Mouse (Mus musculus): ENCODE data around the gene Sh3kbp1. TPM values are rescaled to one million over a fixed set of nuclear protein-coding genes. Genes with fewer than 3 reads are reported as not detected.

Gene Sh3kbp1
- polyA plus RNA-seq, 1 experiment from 2014 or later: 39.1 TPM

DNA sequence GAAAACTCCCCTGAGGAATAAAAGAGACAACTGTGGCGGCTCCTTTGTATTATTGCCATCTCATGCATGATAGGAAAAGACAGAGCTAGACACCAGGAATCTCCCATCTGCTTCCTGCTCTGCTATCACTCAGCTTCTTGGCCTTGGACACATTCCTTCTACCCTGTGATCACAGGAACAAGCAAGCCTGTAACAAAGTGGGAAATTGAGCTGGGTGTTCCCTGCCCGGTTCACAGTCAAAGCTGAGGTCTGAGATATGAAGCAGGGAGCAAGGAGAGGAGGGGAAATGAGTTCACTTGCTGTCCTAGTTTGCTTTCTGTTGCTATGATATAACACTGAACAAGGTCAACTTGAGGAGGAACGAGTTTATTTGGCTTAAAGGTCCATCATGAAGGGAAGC, 301.8 kb downstream of the Sh3kbp1 start:
- Histone ChIP-seq H3K9ac (no peak overlapping the region), H3K4me1 (no peaks in the 10 kb centered on the region), H3K9me3 (replicated peaks) (no peaks in the 10 kb centered on the region), H3K36me3 (no peaks in the 10 kb centered on the region), H3K4me3 (replicated peaks) (no peak overlapping the region), H3K27ac (replicated peaks) (no peak overlapping the region), H3K4me2 (replicated peaks) (no peak overlapping the region), H3K27me3 (peaks cover 3% of the 10 kb centered on the region; the same call in 1 of the 2 replicates)
- 78% methylated on average over 3 of the region's 3 CpGs for WGBS
- ATAC-seq (ENCODE audit: insufficient number of reproducible peaks, low FRiP score, low TSS enrichment, low read depth): no peak

DNA sequence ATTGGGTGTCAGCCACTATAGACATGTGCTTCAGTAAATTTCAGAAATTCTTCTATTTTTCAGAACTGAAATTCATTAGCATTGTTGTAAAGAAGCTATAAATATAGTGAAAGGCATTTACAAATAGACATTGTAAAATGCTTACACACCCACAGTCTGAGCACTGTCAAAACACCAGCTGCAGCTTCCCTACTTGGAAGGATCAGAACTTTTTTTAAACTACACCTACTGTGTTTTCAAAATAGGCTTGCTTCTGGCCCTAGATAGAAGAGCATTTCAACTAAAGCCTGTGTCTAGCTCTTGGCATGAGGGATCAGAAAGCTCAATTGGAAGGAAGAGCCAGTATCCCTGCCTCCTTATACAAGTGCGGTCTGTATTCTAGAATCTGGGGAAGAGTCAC, 305.0 kb downstream of the Sh3kbp1 start:
- H3K4me2 ChIP-seq (replicated peaks): no peak overlapping the region
- no peak for ATAC-seq (ENCODE audit: insufficient number of reproducible peaks, low FRiP score, low TSS enrichment, low read depth)
- no peaks in the 10 kb centered on the region for H3K4me1 ChIP-seq
- WGBS: 93% methylated on average over 1 of the region's 1 CpGs
- H3K27me3 ChIP-seq: peaks cover 3% of the 10 kb centered on the region; the same call in 1 of the 2 replicates
- no peak overlapping the region for H3K9ac ChIP-seq
- H3K9me3 ChIP-seq (replicated peaks): no peaks in the 10 kb centered on the region
- no peak overlapping the region for H3K27ac ChIP-seq (replicated peaks)
- H3K4me3 ChIP-seq (replicated peaks): no peak overlapping the region
- no peaks in the 10 kb centered on the region for H3K36me3 ChIP-seq

DNA sequence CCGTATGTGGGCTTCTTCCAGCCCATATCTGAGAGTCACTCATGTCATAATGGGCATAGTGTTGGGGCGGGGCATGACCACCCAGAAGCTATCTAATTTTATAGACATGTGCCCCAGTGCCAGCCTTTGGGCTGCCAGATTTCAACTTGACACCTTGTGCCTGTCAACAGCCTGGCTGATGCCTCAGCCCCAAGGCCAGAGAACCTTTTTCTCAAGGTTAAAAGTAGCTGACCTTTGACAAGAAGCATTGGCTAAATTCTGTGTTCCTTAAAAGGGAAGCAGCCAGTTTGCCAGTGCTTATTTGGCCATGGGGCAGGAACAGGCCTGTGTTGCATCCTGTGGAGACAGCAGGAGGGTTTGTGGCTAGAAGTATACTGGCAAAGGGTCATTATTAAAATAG, 315.5 kb downstream of the Sh3kbp1 start:
- no peak overlapping the region for H3K27ac ChIP-seq (replicated peaks)
- no peak for ATAC-seq (ENCODE audit: insufficient number of reproducible peaks, low FRiP score, low TSS enrichment, low read depth)
- 87% methylated on average over 2 of the region's 2 CpGs for WGBS
- no peak overlapping the region for H3K9ac ChIP-seq
- H3K4me2 ChIP-seq (replicated peaks): no peak overlapping the region
- no peaks in the 10 kb centered on the region for H3K36me3 ChIP-seq
- H3K4me1 ChIP-seq: no peaks in the 10 kb centered on the region
- no peaks in the 10 kb centered on the region for H3K27me3 ChIP-seq
- no peak overlapping the region for H3K4me3 ChIP-seq (replicated peaks)
- H3K9me3 ChIP-seq (replicated peaks): no peaks in the 10 kb centered on the region

DNA sequence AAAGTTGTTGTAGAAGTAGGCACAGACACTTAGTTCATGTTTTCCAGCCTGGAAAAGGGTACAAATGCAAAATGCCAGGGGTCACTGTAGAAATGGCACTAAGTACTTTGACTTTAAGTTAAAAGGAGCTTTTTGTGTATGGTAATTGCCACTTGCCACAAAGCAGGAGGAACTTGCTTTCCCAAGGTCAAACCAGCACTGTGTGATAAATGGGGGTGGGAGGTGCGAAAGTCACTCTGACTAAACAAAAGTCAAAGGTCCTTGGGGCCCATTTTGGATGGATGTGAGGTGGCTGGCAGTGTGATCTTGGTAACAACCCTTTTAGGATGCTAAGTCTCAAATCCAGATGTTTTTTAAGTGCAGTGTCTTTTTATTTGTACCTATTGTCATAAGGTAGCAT, 316.5 kb downstream of the Sh3kbp1 start:
- H3K36me3 ChIP-seq: no peaks in the 10 kb centered on the region
- no peak overlapping the region for H3K4me2 ChIP-seq (replicated peaks)
- 87% methylated on average over 1 of the region's 1 CpGs for WGBS
- no peak overlapping the region for H3K9ac ChIP-seq
- H3K9me3 ChIP-seq (replicated peaks): no peaks in the 10 kb centered on the region
- no peaks in the 10 kb centered on the region for H3K4me1 ChIP-seq
- H3K4me3 ChIP-seq (replicated peaks): no peak overlapping the region
- no peaks in the 10 kb centered on the region for H3K27me3 ChIP-seq
- no peak overlapping the region for H3K27ac ChIP-seq (replicated peaks)
- no peak for ATAC-seq (ENCODE audit: insufficient number of reproducible peaks, low FRiP score, low TSS enrichment, low read depth)

DNA sequence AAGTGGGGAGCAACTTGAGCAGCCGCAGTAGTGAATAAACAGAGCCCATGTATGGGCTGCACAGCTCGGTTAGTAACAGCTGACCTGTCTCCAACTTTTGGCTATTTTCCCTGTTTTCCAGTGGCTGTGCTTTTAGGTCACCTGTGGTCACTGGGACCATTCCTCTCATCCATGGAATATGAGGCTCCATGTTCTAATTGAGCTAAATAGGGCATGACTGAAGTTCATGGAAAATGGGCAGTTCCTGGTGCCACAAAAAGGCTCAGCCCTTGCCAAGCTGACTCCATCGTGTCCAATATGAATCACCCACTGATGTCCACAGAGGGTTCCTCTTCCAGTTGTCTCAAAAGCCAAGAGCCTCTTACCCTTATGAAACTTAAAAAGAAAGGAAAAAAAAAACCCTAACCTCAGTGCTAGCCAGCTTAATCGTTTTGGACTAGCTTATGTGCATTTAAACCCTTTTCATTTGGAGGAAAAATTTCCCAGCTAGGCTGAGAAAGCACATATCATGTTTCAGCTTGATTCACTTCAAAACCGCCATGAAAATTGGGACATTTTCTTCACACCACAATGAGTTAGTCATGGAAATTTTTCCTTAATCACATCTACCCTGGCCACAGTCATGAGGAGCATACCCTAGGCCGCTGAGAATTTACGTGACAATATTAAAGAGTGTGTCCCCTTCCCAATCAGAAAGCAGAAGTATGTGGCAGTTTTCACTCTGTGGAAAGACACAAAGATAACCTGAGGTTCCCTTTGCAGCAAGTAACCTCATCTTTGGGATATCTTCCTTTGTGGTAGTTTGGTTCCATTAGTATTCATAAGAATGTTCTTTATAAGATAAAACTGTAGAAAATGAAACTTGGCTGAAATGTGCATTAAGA, 326.7 kb downstream of the Sh3kbp1 start:
- Histone ChIP-seq H3K4me2 (replicated peaks) (no peak overlapping the region), H3K9ac (no peak overlapping the region), H3K27me3 (peaks cover 29% of the 10 kb centered on the region), H3K4me1 (no peaks in the 10 kb centered on the region), H3K9me3 (replicated peaks) (no peaks in the 10 kb centered on the region), H3K27ac (replicated peaks) (0 out of 2 replicates have a peak overlapping the region, but pooled peaks have one; percentile 3), H3K36me3 (no peaks in the 10 kb centered on the region), H3K4me3 (replicated peaks) (no peak overlapping the region)
- whole genome bisulfite sequencing: 48% methylated on average over 7 of the region's 7 CpGs
- 0 out of 2 replicates have a peak, but pooled peaks have one; percentile 34 for ATAC-seq (ENCODE audit: insufficient number of reproducible peaks, low FRiP score, low TSS enrichment, low read depth)

DNA sequence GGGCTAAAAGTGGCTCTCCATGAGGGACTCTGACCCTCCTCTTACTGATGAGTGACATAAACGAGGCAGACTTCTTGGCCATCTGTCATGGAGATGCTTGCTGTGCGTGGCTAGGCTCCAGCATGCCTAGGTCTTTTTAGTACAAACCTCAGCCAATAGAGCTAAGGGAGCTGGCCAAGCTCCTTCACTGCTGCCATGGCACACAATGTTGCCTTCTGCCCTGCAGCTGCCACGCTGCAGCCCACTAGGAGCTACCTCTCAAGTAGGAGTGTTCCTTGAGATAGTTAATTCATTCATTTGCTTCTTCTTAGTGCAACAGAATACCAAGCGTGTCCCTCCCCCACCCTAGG, 327.3 kb downstream of the Sh3kbp1 start:
- 63% methylated on average over 4 of the region's 4 CpGs for WGBS
- H3K9me3 ChIP-seq (replicated peaks): no peaks in the 10 kb centered on the region
- H3K27me3 ChIP-seq: peaks cover 29% of the 10 kb centered on the region
- H3K4me3 ChIP-seq (replicated peaks): no peak overlapping the region
- no peak for ATAC-seq (ENCODE audit: insufficient number of reproducible peaks, low FRiP score, low TSS enrichment, low read depth)
- no peak overlapping the region for H3K9ac ChIP-seq
- no peaks in the 10 kb centered on the region for H3K36me3 ChIP-seq
- H3K27ac ChIP-seq (replicated peaks): no peak overlapping the region
- H3K4me2 ChIP-seq (replicated peaks): no peak overlapping the region
- H3K4me1 ChIP-seq: no peaks in the 10 kb centered on the region

DNA sequence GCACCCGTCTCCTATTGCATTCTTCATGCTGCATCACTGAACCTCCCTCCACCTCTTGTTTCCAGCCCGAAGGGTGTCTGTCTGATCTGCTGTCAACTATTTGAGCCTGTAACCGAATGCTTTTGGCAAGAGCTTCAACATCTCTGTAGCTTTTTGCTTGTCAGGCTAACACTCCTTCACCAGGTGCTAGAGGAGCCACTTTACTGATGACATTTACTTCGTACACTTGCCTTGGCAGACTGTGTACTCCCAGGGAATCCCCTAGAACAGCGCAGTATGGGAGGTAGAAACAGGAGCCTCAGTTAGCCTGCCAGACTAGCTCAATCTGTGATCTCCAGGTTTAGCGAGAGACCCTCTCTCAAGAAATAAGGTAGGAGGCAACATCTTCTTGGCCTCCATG, 328.4 kb downstream of the Sh3kbp1 start:
- ATAC-seq (ENCODE audit: insufficient number of reproducible peaks, low FRiP score, low TSS enrichment, low read depth): no peak
- H3K9me3 ChIP-seq (replicated peaks): no peaks in the 10 kb centered on the region

DNA sequence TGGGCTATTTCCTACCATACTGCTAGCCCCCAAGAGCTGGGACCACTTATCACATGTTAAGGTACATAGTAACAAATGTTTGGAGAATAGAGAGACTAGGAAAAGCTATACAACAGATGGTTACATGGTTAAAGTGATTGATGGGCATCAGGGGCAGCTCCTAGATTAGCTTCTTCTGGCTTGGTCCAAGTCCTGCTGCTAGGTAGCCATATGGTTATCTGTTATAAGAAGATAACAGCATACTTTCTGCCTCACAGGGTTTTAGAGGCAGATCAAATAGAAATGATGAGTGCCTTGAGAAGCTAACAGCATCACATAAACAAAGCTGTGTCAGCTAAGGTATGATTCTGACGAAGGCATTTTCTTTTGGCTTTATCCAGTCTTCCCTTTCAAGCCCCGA, 334.3 kb downstream of the Sh3kbp1 start:
- Histone ChIP-seq H3K4me3 (replicated peaks) (no peak overlapping the region), H3K4me1 (no peaks in the 10 kb centered on the region), H3K4me2 (replicated peaks) (no peak overlapping the region), H3K27ac (replicated peaks) (no peak overlapping the region), H3K27me3 (peaks cover 5% of the 10 kb centered on the region; the same call in 1 of the 2 replicates), H3K9me3 (replicated peaks) (no peaks in the 10 kb centered on the region), H3K36me3 (no peaks in the 10 kb centered on the region; the same call in 1 of the 2 replicates), H3K9ac (no peak overlapping the region)
- WGBS: 88% methylated on average over 2 of the region's 2 CpGs
- no peak for ATAC-seq (ENCODE audit: insufficient number of reproducible peaks, low FRiP score, low TSS enrichment, low read depth)

More for the DNA sequence above, 328.4 kb downstream of the Sh3kbp1 start:
- H3K4me3 ChIP-seq (replicated peaks): no peak overlapping the region
- no peak overlapping the region for H3K27ac ChIP-seq (replicated peaks)
- no peaks in the 10 kb centered on the region for H3K36me3 ChIP-seq
- no peak overlapping the region for H3K9ac ChIP-seq
- WGBS: 76% methylated on average over 6 of the region's 6 CpGs
- no peaks in the 10 kb centered on the region for H3K4me1 ChIP-seq
- H3K4me2 ChIP-seq (replicated peaks): no peak overlapping the region
- H3K27me3 ChIP-seq: peaks cover 29% of the 10 kb centered on the region

DNA sequence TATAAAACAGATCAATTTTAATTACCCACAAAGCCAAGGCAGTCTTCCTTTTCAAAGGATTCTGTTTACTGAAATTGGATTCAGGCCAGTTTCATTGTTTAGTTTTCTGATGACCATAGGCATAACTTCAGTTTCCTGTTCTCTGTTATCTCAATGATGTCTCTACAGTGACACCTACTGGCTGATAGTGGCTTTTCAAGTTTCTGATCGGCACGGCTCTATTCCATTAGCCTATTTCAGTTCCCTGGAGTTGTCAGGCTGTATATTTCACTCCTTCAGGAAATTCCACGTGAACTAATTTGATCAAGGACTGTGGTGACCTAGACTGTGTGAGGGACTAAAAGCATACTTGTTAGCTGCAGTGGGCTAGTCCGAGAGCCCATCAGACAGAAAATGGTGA, 336.2 kb downstream of the Sh3kbp1 start:
- Histone ChIP-seq H3K4me3 (replicated peaks) (no peak overlapping the region), H3K9me3 (replicated peaks) (no peaks in the 10 kb centered on the region), H3K9ac (no peak overlapping the region), H3K27ac (replicated peaks) (no peak overlapping the region), H3K36me3 (no peaks in the 10 kb centered on the region; the same call in 1 of the 2 replicates), H3K4me2 (replicated peaks) (no peak overlapping the region), H3K4me1 (no peaks in the 10 kb centered on the region), H3K27me3 (peaks cover 7% of the 10 kb centered on the region; the same call in 1 of the 2 replicates)
- ATAC-seq (ENCODE audit: insufficient number of reproducible peaks, low FRiP score, low TSS enrichment, low read depth): no peak
- WGBS: 29% methylated on average over 4 of the region's 4 CpGs

DNA sequence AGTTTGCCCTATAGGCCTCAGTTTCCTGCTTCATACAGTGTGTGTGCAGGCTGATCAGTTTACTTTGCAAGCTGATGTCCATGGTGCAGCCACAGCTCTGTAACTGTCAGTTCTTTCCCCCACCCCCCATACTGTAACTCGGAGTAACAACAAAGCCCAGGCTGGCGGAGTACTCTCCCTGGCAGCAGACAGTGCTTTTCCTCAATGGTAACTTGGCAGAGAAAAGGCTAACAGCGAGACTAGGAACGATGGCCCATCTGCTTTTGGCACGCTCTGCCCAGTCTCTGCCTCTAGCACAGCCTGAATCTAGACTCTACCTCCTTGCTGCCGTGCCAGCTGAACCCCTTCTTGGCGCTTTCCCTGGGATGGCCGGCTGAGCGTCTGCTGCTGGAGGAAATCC, 336.9 kb downstream of the Sh3kbp1 start:
- no peak for ATAC-seq (ENCODE audit: insufficient number of reproducible peaks, low FRiP score, low TSS enrichment, low read depth)

DNA sequence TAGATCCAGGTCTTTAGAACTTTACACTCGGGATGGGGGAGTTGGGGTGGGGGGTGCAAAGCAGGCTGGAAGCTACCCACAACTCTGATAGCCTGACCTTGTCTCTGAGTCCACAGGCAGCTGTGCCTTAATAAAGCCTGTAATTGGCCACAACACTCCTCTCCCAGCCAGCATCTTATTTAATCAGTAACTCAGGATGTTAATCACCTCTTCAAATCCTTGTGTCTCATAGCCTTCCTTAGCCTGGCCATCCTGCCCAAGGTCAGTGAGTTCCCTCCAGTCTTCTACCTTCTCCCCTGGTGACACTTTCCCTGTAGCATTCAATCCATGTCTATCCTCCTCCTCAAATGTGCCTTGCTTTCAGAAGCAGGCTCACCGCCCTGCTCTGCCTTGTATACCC, 342.0 kb downstream of the Sh3kbp1 start:
- 87% methylated on average over 2 of the region's 2 CpGs for WGBS
- H3K27ac ChIP-seq (replicated peaks): no peak overlapping the region
- H3K4me3 ChIP-seq (replicated peaks): no peak overlapping the region
- no peak for ATAC-seq (ENCODE audit: insufficient number of reproducible peaks, low FRiP score, low TSS enrichment, low read depth)
- H3K4me1 ChIP-seq: no peaks in the 10 kb centered on the region
- H3K9me3 ChIP-seq (replicated peaks): no peaks in the 10 kb centered on the region
- H3K4me2 ChIP-seq (replicated peaks): no peak overlapping the region
- H3K9ac ChIP-seq: no peak overlapping the region
- H3K36me3 ChIP-seq: no peaks in the 10 kb centered on the region; the same call in 1 of the 2 replicates
- peaks cover 13% of the 10 kb centered on the region; the same call in 1 of the 2 replicates for H3K27me3 ChIP-seq

More for the DNA sequence above, 336.9 kb downstream of the Sh3kbp1 start:
- Histone ChIP-seq H3K4me1 (no peaks in the 10 kb centered on the region), H3K9me3 (replicated peaks) (no peaks in the 10 kb centered on the region), H3K9ac (no peak overlapping the region), H3K4me2 (replicated peaks) (no peak overlapping the region), H3K27me3 (peaks cover 7% of the 10 kb centered on the region; the same call in 1 of the 2 replicates), H3K4me3 (replicated peaks) (no peak overlapping the region), H3K36me3 (no peaks in the 10 kb centered on the region; the same call in 1 of the 2 replicates), H3K27ac (replicated peaks) (no peak overlapping the region)
- 84% methylated on average over 9 of the region's 9 CpGs for WGBS

Measured in embryonic facial prominence, embryonic 15.5 days (tissue).